Mouse (Mus musculus) G1E (cell line): ENCODE measurements around the gene Gpr55. TPM values are rescaled to one million over a fixed set of nuclear protein-coding genes. Genes with fewer than 3 reads are reported as not detected.
A peak's percentile ranks its signal among the peaks of the same experiment; 100 is the strongest.

Experiments used
- ATAC-seq: 2 replicates; pipeline ENCODE4 v1.8.0; 2016; ENCODE audit warnings: mild to moderate bottlenecking; ENCODE audit not compliant: insufficient number of reproducible peaks, poor library complexity, low FRiP score, severe bottlenecking; ENCODE audit errors: extremely low read depth
- DNase-seq: peaks from one replicate; pipeline ENCODE4 v3.0.0; 2012; ENCODE audit warnings: low spot score
- H3K27me3 ChIP-seq: 2 replicates; pipeline ENCODE4 v1.6.1; 2012; ENCODE audit warnings: mild to moderate bottlenecking, low read length, inconsistent platforms; ENCODE audit not compliant: insufficient read depth
- H3K36me3 ChIP-seq: replicated peaks from 2 replicates; pipeline ENCODE3; 2012; ENCODE audit warnings: mild to moderate bottlenecking, inconsistent platforms
- H3K4me1 ChIP-seq: 2 replicates; pipeline ENCODE4 v1.6.1; 2012; ENCODE audit warnings: low read depth, low read length, inconsistent platforms, mixed read lengths; ENCODE audit not compliant: insufficient read depth
- H3K4me3 ChIP-seq: 2 replicates; pipeline ENCODE4 v1.5.1; 2012; ENCODE audit warnings: low read depth, mild to moderate bottlenecking, inconsistent platforms, low read length, moderate library complexity, mixed read lengths
- H3K9me3 ChIP-seq: replicated peaks from 2 replicates; pipeline ENCODE4 v1.6.1; 2012; ENCODE audit warnings: inconsistent platforms
- CTCF ChIP-seq: IDR thresholded peaks from 2 replicates; pipeline ENCODE4 v1.5.1; 2012; ENCODE audit warnings: low read depth, low read length, inconsistent platforms, mixed read lengths
- GATA1 ChIP-seq: IDR thresholded peaks from 2 replicates; pipeline ENCODE4 v1.6.1; 2012; ENCODE audit warnings: borderline replicate concordance, low read length, inconsistent platforms, mixed read lengths
- GATA2 ChIP-seq: IDR thresholded peaks from 2 replicates; pipeline ENCODE4 v1.6.1; 2012; ENCODE audit warnings: low read depth, low read length, inconsistent platforms, borderline replicate concordance
- POLR2AphosphoS5 ChIP-seq: IDR thresholded peaks from 2 replicates; pipeline ENCODE4 v1.6.1; 2012; ENCODE audit warnings: low read depth, low read length, inconsistent platforms; ENCODE audit not compliant: insufficient replicate concordance
- TAL1 ChIP-seq: conservative IDR thresholded peaks from 2 replicates; pipeline ENCODE4 v1.6.1; 2012; ENCODE audit warnings: low read depth, low read length, inconsistent platforms, mixed read lengths
- polyA plus RNA-seq: library from polyadenylated mRNA; stranded (reverse); fragments of >175 nt; gene quantifications from 2 replicates; pipeline ENCODE4 v1.2.3, GENCODE M21; 2012
- total RNA-seq, 2 experiments: library from RNA; stranded (forward) in 1 of 2; stranded (reverse) in 1 of 2; fragments of 200-1000 nt in 1 of 2; fragments of >200 nt in 1 of 2; fragmentation: Nextera tagmentation in 1 of 2; gene quantifications; 2 replicates each; pipeline ENCODE4 v1.2.3; 2014 to 2017

Gene Gpr55
- total and polyA plus RNA-seq, 3 experiments: 0.30 to 0.93 (median 0.37) TPM

- TF ChIP-seq CTCF (no peak), GATA1 (no peak), GATA2 (no peak), TAL1 (no peak), POLR2AphosphoS5 (no peak)
- H3K27me3 ChIP-seq: no peaks in the 10 kb centered on the region
- H3K4me1 ChIP-seq: peaks cover 62% of the 10 kb centered on the region
- ATAC-seq: no peak
- DNase-seq: no peak
- H3K9me3 ChIP-seq: no peaks in the 10 kb centered on the region
- H3K36me3 ChIP-seq: peaks cover 56% of the 10 kb centered on the region
- H3K4me3 ChIP-seq: no peak overlapping the region
Measured at GRCm38 (mm10) chr1:85900521-85901333, 60.1 kb downstream of the Gpr55 start.

GRCm38 (mm10) chr1:85899388-85899761 lies 61.4 kb downstream of the Gpr55 start:
- H3K4me1 ChIP-seq: peaks cover 73% of the 10 kb centered on the region
- no peaks in the 10 kb centered on the region for H3K27me3 ChIP-seq
- TF ChIP-seq GATA2 (no peak), TAL1 (no peak), GATA1 (no peak), POLR2AphosphoS5 (no peak), CTCF (no peak)
- no peak overlapping the region for H3K4me3 ChIP-seq
- DNase-seq: no peak
- no peak for ATAC-seq
- no peaks in the 10 kb centered on the region for H3K9me3 ChIP-seq
- peaks cover 43% of the 10 kb centered on the region for H3K36me3 ChIP-seq

DNA sequence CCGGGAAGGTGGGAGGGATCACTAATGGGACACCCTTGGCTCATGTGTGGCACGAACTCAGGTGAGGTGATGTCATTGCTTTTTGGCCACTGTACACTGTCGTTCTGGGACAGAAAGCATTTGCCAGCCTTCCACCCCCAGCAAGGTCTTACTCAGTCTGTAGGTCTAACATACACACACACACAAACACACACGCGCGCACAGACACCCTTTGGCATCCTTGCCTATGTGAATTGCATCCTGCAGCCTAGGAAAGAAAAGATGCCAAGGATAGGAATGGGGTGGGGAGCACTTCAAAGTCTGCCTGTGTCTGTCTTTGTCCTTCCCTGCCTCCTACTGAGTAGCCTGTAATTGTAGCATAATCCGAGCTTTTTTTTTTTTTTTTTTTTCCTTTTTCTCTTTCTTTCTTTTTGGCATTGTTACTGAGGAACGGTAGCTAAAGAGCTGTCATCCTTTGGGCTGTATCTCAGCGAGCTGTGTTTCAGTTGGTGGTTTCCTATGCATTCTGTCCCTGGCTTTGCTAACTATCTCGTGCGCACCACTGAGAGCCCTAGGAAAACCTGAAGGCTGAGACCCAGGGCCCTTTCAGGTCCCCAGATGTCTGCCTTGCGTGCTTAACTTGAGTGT lies 61.9 kb downstream of the Gpr55 start:
- H3K36me3 ChIP-seq: peaks cover 38% of the 10 kb centered on the region
- no peaks in the 10 kb centered on the region for H3K27me3 ChIP-seq
- TF ChIP-seq TAL1 (no peak), GATA1 (no peak), CTCF (no peak), POLR2AphosphoS5 (no peak), GATA2 (no peak)
- DNase-seq: no peak
- no peaks in the 10 kb centered on the region for H3K9me3 ChIP-seq
- H3K4me1 ChIP-seq: peaks cover 77% of the 10 kb centered on the region
- ATAC-seq: no peak
- no peak overlapping the region for H3K4me3 ChIP-seq

GRCm38 (mm10) chr1:85897901-85898760 lies 62.7 kb downstream of the Gpr55 start:
- Histone ChIP-seq H3K36me3 (peaks cover 30% of the 10 kb centered on the region), H3K4me3 (no peak overlapping the region), H3K4me1 (peaks cover 78% of the 10 kb centered on the region), H3K9me3 (0 out of 2 replicates have a peak, but pooled peaks cover 2% of the 10 kb centered on the region), H3K27me3 (no peaks in the 10 kb centered on the region)
- ATAC-seq (no peak), DNase-seq (no peak)
- TF ChIP-seq TAL1 (no peak), CTCF (no peak), GATA2 (no peak), GATA1 (no peak), POLR2AphosphoS5 (no peak)

- Histone ChIP-seq H3K36me3 (peaks cover 21% of the 10 kb centered on the region), H3K27me3 (no peaks in the 10 kb centered on the region), H3K4me3 (peak overlapping the region; percentile 11; the same call in 1 of the 2 replicates), H3K9me3 (peaks cover 5% of the 10 kb centered on the region), H3K4me1 (peaks cover 75% of the 10 kb centered on the region)
- DNase-seq (peak; percentile 59), ATAC-seq (peak; percentile 76)
- TF ChIP-seq GATA2 (no peak), CTCF (no peak), GATA1 (no peak), POLR2AphosphoS5 (no peak), TAL1 (no peak)
Measured at GRCm38 (mm10) chr1:85896781-85897700, 63.8 kb downstream of the Gpr55 start.
